In genomic region chrX:17165638-17166037, GRCm38 (mm10) we compare ENCODE assay signal across 18 mouse cellular contexts.
DNase-seq lines count a peak whose midpoint lies in the region; ATAC-seq and TF ChIP-seq lines count a peak whose summit lies in the region.
"Had no signal": no experiment of that assay in that cellular context is flagged by ENCODE, and none has a peak within 500 bp of the region (broad histone marks: within the 10 kb centered on the region; RNA-seq: fewer than 3 reads in every experiment).

No protein-coding gene starts in this region.

- no peaks in the 10 kb centered on the region for H3K27me3 ChIP-seq in kidney, adult 2 months (replicated peaks; ENCODE audit: control insufficient read depth, insufficient read depth, low read length)
- H3K27me3 ChIP-seq in thymus, adult 2 months (ENCODE audit: control insufficient read depth, insufficient read depth, low read length), result no peaks in the 10 kb centered on the region
- H3K27me3 ChIP-seq in Patski, result peaks cover 41% of the 10 kb centered on the region
- no peaks in the 10 kb centered on the region for H3K27me3 ChIP-seq in splenic B cell, adult 2 months (ENCODE audit: control insufficient read depth, insufficient read depth, low read length, poor library complexity, severe bottlenecking)
- no peaks in the 10 kb centered on the region for H3K27me3 ChIP-seq in kidney, embryonic 16.5 days (ENCODE audit: insufficient read depth, low read length)
- H3K27me3 ChIP-seq: embryonic facial prominence, embryonic 12.5 days; forebrain, embryonic 15.5 days; limb, embryonic 12.5 days; megakaryocyte, embryonic 14.5 days; stomach, embryonic 15.5 days had no signal

- no peak for DNase-seq in kidney, adult 2 months
- no peak for DNase-seq in kidney, adult 9 months
- DNase-seq in thymus, postnatal 14 days, result peak; percentile 2
- no peak for DNase-seq in thymus, adult 2 months
- DNase-seq in Patski (ENCODE audit: low read depth, low spot score), result no peak
- DNase-seq in splenic B cell, adult 2 months (ENCODE audit: low read depth, low spot score), result peak; percentile 0
- no peak for DNase-seq in left cerebral cortex, postnatal 25 days (ENCODE audit: low spot score in 2 of 2)
- DNase-seq: adrenal gland, postnatal 25 days; cerebellum, adult 8-10 months; kidney, postnatal 10 days; spleen, adult 18-20 months had no signal

- intact Hi-C loops in left cerebral cortex, postnatal 25 days (cut with DNase I), result no loop called here

- WGBS in kidney, adult 2 months, result 85% methylated on average over 1 of the region's 1 CpGs
- 83% methylated on average over 1 of the region's 1 CpGs for WGBS in thymus, adult 2 months
- WGBS in kidney, embryonic 16.5 days, result 55% methylated on average over 1 of the region's 1 CpGs

- in situ Hi-C loops in Patski (cut with MboI; ENCODE audit: low pct_unique_long_range_greater_than_20kb), result no loop called here

- ATAC-seq in Patski, result no peak
- ATAC-seq in kidney, embryonic 16.5 days (ENCODE audit: low FRiP score, low TSS enrichment), result no peak
- ATAC-seq: forebrain, embryonic 15.5 days had no signal

- no peaks in the 10 kb centered on the region for H3K9me3 ChIP-seq in kidney, embryonic 16.5 days (ENCODE audit: low read length)
- H3K9me3 ChIP-seq: embryonic facial prominence, embryonic 12.5 days; forebrain, embryonic 15.5 days; limb, embryonic 12.5 days; megakaryocyte, embryonic 14.5 days; stomach, embryonic 15.5 days had no signal

- TF ChIP-seq POLR2A in kidney, adult 2 months (IDR thresholded peaks at IDR 0.05; ENCODE audit: low read depth, low read length), result no peak
- no peak for TF ChIP-seq POLR2A in thymus, adult 2 months (IDR thresholded peaks at IDR 0.05; ENCODE audit: control insufficient read depth, extremely low read depth, insufficient read depth, low read length, poor library complexity)

- TF ChIP-seq CTCF in kidney, adult 2 months (conservative IDR thresholded peaks at IDR 0.05; ENCODE audit: insufficient read depth, insufficient read length, low read depth, low read length), result 0 out of 2 replicates have a peak, but pooled peaks have one; percentile 10
- TF ChIP-seq CTCF in thymus, adult 2 months (IDR thresholded peaks at IDR 0.05; ENCODE audit: borderline replicate concordance, control insufficient read depth, extremely low read depth, insufficient read depth, low read length, poor library complexity), result no peak
- TF ChIP-seq CTCF in Patski (IDR thresholded peaks at IDR 0.05), result peak; percentile 43

- H3K4me1 ChIP-seq in kidney, adult 2 months (ENCODE audit: control insufficient read depth, insufficient read depth, low read length), result no peaks in the 10 kb centered on the region
- no peaks in the 10 kb centered on the region for H3K4me1 ChIP-seq in thymus, adult 2 months (replicated peaks; ENCODE audit: control insufficient read depth, insufficient read depth, low read length)
- H3K4me1 ChIP-seq in kidney, embryonic 16.5 days (ENCODE audit: insufficient read depth, low read length), result no peaks in the 10 kb centered on the region
- H3K4me1 ChIP-seq: embryonic facial prominence, embryonic 12.5 days; forebrain, embryonic 15.5 days; limb, embryonic 12.5 days; megakaryocyte, embryonic 14.5 days; stomach, embryonic 15.5 days had no signal

- H3K27ac ChIP-seq in kidney, adult 2 months (ENCODE audit: insufficient read depth, low read depth, low read length), result no peak overlapping the region
- no peak overlapping the region for H3K27ac ChIP-seq in thymus, adult 2 months (ENCODE audit: control insufficient read depth, insufficient read depth, low read length)
- H3K27ac ChIP-seq in kidney, embryonic 16.5 days (ENCODE audit: low read length), result no peak overlapping the region
- H3K27ac ChIP-seq: embryonic facial prominence, embryonic 12.5 days; forebrain, embryonic 15.5 days; left cerebral cortex, adult 2 months; limb, embryonic 12.5 days; stomach, embryonic 15.5 days had no signal

- no peak overlapping the region for H3K9ac ChIP-seq in kidney, embryonic 16.5 days (replicated peaks; ENCODE audit: low read length)
- H3K9ac ChIP-seq: embryonic facial prominence, embryonic 12.5 days; forebrain, embryonic 15.5 days; limb, embryonic 12.5 days; stomach, embryonic 15.5 days had no signal

- CTCF ChIA-PET in Patski (lab: Charles Lee), result no interaction called here

- no peaks in the 10 kb centered on the region for H3K36me3 ChIP-seq in kidney, adult 2 months (ENCODE audit: control insufficient read depth, insufficient read depth, low read length)
- no peaks in the 10 kb centered on the region for H3K36me3 ChIP-seq in thymus, adult 2 months (ENCODE audit: control insufficient read depth, insufficient read depth, low read length)
- no peaks in the 10 kb centered on the region for H3K36me3 ChIP-seq in splenic B cell, adult 2 months (ENCODE audit: control insufficient read depth, insufficient read depth, low read length, poor library complexity, severe bottlenecking)
- H3K36me3 ChIP-seq in kidney, embryonic 16.5 days (ENCODE audit: insufficient read depth, low read length), result no peaks in the 10 kb centered on the region
- H3K36me3 ChIP-seq: embryonic facial prominence, embryonic 12.5 days; forebrain, embryonic 15.5 days; limb, embryonic 12.5 days; stomach, embryonic 15.5 days had no signal

- H3K4me3 ChIP-seq in kidney, adult 2 months (ENCODE audit: insufficient read depth, low read depth, low read length), result no peak overlapping the region
- no peak overlapping the region for H3K4me3 ChIP-seq in thymus, adult 2 months (ENCODE audit: control insufficient read depth, insufficient read depth, low read length)
- no peak overlapping the region for H3K4me3 ChIP-seq in kidney, embryonic 16.5 days (ENCODE audit: low read length)
- H3K4me3 ChIP-seq: embryonic facial prominence, embryonic 12.5 days; forebrain, embryonic 15.5 days; left cerebral cortex, adult 2 months; limb, embryonic 12.5 days; megakaryocyte, embryonic 14.5 days; stomach, embryonic 15.5 days had no signal

- no peak overlapping the region for H3K4me2 ChIP-seq in kidney, embryonic 16.5 days (replicated peaks; ENCODE audit: low read depth, low read length)
- H3K4me2 ChIP-seq: embryonic facial prominence, embryonic 12.5 days; forebrain, embryonic 15.5 days; limb, embryonic 12.5 days; stomach, embryonic 15.5 days had no signal

- POLR2A ChIA-PET in Patski (lab: Charles Lee), result interaction anchor here (1.0 kb wide), 1 partner anchor 20 kb away, joined by 3 read pairs; no protein-coding TSS in a partner anchor

Comparison
In these comparisons a context has a peak if more than half of its experiments do, and no peak if none do; other contexts are left out.
1. DNase-seq: peak in thymus, postnatal 14 days (single experiment) and splenic B cell, adult 2 months (single experiment); none in kidney, adult 2 months (single experiment), kidney, adult 9 months (single experiment), thymus, adult 2 months (single experiment), Patski (single experiment) and left cerebral cortex, postnatal 25 days (0 of 2).